Mouse (Mus musculus): ENCODE results near the gene Socs5. TPM values are rescaled to one million over a fixed set of nuclear protein-coding genes. Genes with fewer than 3 reads are reported as not detected.

Gene Socs5
- total RNA-seq, 2 experiments from 2014 or later: 0.84 TPM; not detected in 1

DNA sequence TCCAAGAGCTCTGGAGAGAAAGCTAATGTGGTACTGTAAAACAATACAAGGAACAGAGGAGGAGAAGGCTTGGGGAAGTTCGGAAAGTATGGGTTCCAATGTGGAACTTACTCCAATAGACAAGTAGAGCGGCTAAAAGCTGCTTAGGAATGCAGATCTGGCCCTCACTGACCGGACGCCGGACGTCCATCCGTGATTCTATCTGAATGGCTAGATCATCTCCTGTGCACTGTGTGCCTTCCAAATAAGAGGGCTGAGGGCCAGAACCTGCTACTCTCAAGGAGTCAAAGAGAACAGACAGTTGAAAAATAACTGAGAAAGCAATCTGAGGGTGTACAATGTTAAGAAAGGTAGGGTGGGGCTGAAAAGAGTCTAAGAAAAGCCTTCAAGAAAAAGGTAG is 1.5 kb upstream of the Socs5 start:
- no peak for ATAC-seq (replicated peaks; ENCODE audit: low FRiP score, poor library complexity, severe bottlenecking)

- peak; percentile 99 for ATAC-seq (replicated peaks; ENCODE audit: low FRiP score, poor library complexity, severe bottlenecking)
Observed at GRCm38 (mm10) chr17:87106691-87107523, 572 bp upstream of the Socs5 start.

DNA sequence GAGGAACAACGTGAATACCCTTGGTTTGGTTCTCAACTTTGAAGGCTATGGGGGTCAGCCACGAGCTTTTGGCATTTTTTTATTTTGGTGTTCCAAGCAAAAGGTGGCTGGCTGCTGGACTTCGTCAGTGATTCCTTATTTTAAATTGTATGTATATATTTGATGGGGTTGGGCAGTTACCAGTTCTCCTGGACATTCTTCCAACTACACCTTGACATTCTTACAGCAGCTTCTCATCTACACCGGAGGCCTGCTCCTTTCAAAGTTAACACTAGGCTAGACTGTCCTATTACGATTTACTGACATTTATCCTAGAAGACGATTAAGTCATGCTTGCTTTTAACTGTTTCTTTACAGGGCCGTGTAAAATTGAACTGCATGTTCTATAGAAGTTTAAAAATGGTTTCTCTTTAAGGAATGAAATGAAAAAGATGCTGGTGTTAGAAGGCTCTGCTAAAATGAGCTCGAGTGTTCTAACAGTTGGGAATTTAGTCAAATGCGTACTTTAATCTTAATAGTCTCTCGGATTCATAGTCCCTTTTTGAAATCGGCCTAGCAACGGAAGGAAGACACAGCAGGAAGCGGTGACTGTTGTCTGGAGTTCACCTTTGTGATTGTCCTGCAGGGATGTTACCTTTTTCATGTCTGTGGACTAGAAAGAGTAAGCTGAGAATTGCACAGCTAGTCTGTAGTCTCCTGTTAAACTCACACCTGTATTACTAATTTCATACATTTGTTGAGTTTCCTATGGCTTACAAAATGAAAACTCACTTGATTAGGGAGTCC is 1.2 kb downstream of the Socs5 start:
- ATAC-seq (replicated peaks; ENCODE audit: low FRiP score, poor library complexity, severe bottlenecking): no peak

DNA sequence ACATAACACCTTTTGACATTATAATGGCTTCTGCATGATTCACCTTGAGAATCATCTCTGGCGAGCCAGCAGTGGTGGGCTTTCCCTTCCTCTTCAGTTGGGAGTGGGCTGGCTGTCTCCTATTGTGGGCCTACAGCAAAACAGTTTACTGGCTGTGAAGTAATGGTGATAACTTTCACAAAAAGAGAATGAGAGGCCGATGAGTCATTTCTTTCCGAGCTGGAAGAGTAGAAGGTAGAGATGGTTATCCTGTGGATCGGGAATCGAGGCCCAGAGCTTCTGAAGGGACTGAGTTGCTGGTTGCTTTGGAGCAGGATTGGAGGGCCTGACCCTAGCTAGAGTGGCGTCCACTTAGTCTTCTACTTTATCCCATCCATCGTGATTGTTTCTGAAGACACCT is 2.0 kb downstream of the Socs5 start:
- no peak for ATAC-seq (replicated peaks; ENCODE audit: low FRiP score, poor library complexity, severe bottlenecking)

GRCm38 (mm10) chr17:87112852-87113592 is 5.5 kb downstream of the Socs5 start:
- ATAC-seq (replicated peaks; ENCODE audit: low FRiP score, poor library complexity, severe bottlenecking): no peak

GRCm38 (mm10) chr17:87115615-87116014 is 8.1 kb downstream of the Socs5 start:
- no peak for ATAC-seq (replicated peaks; ENCODE audit: low FRiP score, poor library complexity, severe bottlenecking)

- no peak for ATAC-seq (replicated peaks; ENCODE audit: low FRiP score, poor library complexity, severe bottlenecking)
Observed at GRCm38 (mm10) chr17:87118966-87119526, 11.6 kb downstream of the Socs5 start.

GRCm38 (mm10) chr17:87125344-87125743 is 17.9 kb downstream of the Socs5 start:
- no peak for ATAC-seq (replicated peaks; ENCODE audit: low FRiP score, poor library complexity, severe bottlenecking)

- no peak for ATAC-seq (replicated peaks; ENCODE audit: low FRiP score, poor library complexity, severe bottlenecking)
Observed at GRCm38 (mm10) chr17:87132258-87132657, 24.8 kb downstream of the Socs5 start.

- ATAC-seq (replicated peaks; ENCODE audit: low FRiP score, poor library complexity, severe bottlenecking): no peak
Observed at GRCm38 (mm10) chr17:87133823-87134222, 26.3 kb downstream of the Socs5 start.

- no peak for ATAC-seq (replicated peaks; ENCODE audit: low FRiP score, poor library complexity, severe bottlenecking)
Observed at GRCm38 (mm10) chr17:87134631-87135030, 27.2 kb downstream of the Socs5 start.

DNA sequence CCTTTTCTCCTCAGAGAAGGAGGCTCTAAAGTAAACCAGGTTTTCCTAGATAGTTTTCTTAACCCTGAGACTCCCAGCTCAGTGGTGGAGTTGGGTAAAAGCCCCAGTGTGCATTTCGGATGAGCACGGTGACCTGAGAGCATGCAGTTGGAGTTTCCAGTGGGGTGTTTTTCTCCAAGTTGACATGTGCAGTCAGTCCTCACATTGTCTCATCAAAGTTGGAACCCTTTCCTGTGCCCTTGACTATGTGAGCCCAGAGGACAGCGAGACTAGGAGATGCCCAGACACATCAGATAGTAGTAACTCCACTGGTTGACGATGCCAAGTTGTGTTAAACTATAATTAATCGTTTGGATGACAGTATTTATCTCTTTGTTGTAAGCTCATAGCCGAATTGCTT is 28.3 kb downstream of the Socs5 start:
- ATAC-seq (replicated peaks; ENCODE audit: low FRiP score, poor library complexity, severe bottlenecking): no peak

GRCm38 (mm10) chr17:87141188-87141935 is 33.9 kb downstream of the Socs5 start:
- no peak for ATAC-seq (replicated peaks; ENCODE audit: low FRiP score, poor library complexity, severe bottlenecking)

DNA sequence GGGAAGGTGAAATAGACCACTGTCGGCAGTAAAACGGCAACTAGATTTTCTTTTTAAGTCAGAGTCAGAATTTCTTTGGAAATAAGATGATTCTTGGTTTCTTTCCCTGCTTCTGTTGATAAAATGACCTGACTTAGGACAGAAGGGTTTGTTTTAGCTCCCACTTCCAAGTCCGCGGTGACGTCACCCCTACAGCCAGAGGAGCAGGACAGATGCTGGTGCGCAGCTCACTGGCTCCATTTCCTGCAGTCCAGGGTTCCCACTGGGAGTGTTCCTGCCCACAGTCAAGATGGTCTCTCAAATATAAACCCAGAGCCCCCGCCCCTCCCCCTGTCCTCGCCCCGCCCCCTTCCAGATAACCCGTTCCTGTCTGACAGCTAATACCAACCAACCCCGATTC is 34.8 kb downstream of the Socs5 start:
- no peak for ATAC-seq (replicated peaks; ENCODE audit: low FRiP score, poor library complexity, severe bottlenecking)

GRCm38 (mm10) chr17:87143186-87143585 is 35.7 kb downstream of the Socs5 start:
- no peak for ATAC-seq (replicated peaks; ENCODE audit: low FRiP score, poor library complexity, severe bottlenecking)

DNA sequence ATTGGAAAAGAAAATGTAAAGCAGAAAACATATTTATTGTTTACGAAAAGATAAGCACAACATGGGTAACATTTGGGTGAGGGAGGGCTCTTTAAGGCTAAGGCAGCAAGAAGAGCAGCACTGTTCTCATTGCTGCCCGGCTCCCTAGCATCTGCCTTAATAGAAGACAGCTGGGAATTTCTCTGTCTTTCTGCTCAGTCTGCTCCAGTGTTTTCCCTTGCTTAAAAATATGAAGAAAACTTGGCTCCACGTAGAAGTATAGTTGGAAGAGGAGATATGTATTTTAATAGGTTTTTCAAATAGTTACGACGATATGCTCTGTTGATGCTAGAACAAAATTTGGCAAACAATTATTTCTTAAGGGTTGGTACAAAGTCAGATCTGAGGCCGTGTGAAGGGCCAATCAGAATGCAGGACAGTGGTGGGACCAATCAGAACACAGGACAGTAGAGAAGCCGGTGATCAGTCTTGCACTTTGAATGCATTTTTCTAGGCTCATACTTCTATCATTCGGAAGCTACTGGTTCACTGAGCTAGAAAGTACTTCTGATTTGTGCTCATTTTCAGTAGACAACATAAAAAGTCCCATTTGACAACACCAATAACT is 39.0 kb downstream of the Socs5 start:
- no peak for ATAC-seq (replicated peaks; ENCODE audit: low FRiP score, poor library complexity, severe bottlenecking)

GRCm38 (mm10) chr17:87149762-87150161 is 42.3 kb downstream of the Socs5 start:
- no peak for ATAC-seq (replicated peaks; ENCODE audit: low FRiP score, poor library complexity, severe bottlenecking)

- ATAC-seq (replicated peaks; ENCODE audit: low FRiP score, poor library complexity, severe bottlenecking): no peak
Observed at GRCm38 (mm10) chr17:87152984-87153383, 45.5 kb downstream of the Socs5 start.

GRCm38 (mm10) chr17:87155664-87156063 is 48.2 kb downstream of the Socs5 start:
- ATAC-seq (replicated peaks; ENCODE audit: low FRiP score, poor library complexity, severe bottlenecking): no peak
